Mouse (Mus musculus) lung, postnatal 0 days (tissue): ENCODE measurements at regions not wholly inside any gene's neighbourhood (a gene's known extent, or its start where the extent isn't known, plus 50 kb on each side); places are given as distances from the start of the nearest gene placed in this dataset.

Experiments used
- CTCF ChIP-seq: IDR thresholded peaks from 2 replicates; pipeline ENCODE4 v1.5.1; 2016; ENCODE audit warnings: antibody characterized with exemption, mild to moderate bottlenecking
- EP300 ChIP-seq: IDR thresholded peaks from 2 replicates; pipeline ENCODE4 v1.6.1; 2016; ENCODE audit warnings: antibody characterized with exemption, mild to moderate bottlenecking, control low read depth

GRCm38 (mm10) chr7:84800966-84801365 lies 52.4 kb upstream of the Olfr291 start:
- TF ChIP-seq CTCF (no peak), EP300 (no peak)
